Mouse (Mus musculus): ENCODE data around the gene Epm2aip1. TPM values are rescaled to one million over a fixed set of nuclear protein-coding genes. Genes with fewer than 3 reads are reported as not detected.

The Epm2aip1 gene
- polyA plus RNA-seq (2015; fragmentation: Nextera tagmentation; extraction: Ambion mirVana): 6.3 and 6.5 TPM in 2 replicates

DNA sequence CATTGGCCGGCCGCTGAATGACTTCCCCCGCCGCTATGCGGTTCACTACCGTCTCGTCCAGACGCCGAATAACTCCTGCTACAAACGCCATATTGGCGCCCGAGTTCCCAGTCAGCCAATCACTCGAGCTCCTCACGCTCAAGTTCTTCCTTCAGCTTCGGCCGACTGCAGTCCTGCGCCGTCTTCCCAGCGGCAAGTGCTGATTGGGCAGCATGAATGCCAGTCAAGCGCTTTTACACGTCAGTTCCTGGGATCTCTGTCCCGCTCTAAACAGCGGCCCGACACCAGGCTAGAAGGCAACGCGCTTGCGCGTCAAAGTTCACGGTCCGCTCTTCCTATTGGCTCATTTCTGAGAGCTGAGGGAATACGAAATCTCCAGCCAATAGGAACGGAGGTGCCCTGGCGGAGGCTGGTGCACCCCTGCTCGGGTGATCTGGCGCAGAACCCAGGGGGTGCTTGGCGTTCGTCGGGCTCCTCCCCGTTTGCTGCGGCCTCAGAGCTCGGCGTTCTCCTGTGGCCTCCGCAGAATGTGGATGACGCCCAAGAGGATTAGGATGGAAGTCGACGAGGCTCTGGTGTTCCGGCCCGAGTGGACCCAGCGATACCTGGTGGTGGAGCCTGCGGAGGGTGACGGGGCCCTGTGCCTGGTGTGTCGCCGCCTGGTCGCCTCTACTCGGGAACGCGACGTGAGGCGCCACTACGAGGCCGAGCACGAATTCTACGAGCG lies at the start of gene Epm2aip1, which contains the start of gene Mlh1:
Gene Epm2aip1, plus strand, starts transcription at position 496 of the 727 bp plus-strand sequence.
Gene Mlh1, minus strand, starts transcription at position 358 of the 727 bp plus-strand sequence.

DNA sequence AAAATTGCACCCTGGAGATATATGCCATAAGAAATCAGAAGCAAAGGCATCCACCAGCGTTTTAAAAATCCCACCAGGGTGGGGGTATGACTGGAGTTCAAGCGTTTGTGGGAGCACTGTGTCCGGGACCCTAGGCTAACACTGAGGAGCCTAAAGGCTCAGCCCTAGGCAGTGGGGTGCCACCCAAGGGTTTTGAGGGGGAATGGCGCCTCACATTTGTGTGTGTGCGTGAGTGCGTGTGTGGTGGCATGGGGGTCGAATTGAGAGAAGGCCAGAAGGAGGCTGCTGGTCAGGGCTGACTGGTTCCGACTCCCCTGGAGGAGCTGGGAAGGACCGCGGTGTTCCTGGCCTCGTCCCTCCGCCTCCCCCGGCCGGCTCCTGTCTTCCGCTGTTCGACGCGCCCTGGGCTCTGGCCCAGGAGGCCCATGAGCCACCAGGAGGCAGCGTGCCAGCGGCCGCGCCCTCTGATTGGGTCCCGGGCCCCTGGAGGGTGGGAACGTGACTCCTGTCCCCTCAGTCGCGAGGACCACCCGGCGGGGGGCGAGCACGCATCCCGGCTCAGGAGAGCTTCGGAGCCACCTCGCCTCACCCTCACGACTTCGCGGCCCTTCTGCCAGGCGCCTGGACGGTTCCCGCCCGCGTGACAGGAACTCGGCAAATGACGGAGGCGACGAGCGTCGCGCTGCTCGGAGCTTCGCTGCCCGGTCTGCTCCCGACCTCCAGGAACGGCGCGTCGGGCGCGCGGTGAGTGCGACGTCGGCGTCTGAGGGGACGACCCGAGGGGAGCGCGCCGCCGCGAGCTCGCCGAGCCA lies 39.5 kb downstream of the Epm2aip1 start, which contains the start of gene Trank1:
Gene Trank1, plus strand, starts transcription at position 709 of the 812 bp plus-strand sequence.

Other genes starting within 250 kb of the Epm2aip1 start
- gene Ccrl2, start 214.4 kb upstream of the Epm2aip1 start, polyA plus RNA-seq (2015; fragmentation: Nextera tagmentation; extraction: Ambion mirVana): 11.3 and 15.1 TPM in 2 replicates
- gene Lrrfip2, start 154.3 kb upstream of the Epm2aip1 start, polyA plus RNA-seq (2015; fragmentation: Nextera tagmentation; extraction: Ambion mirVana): 21.2 and 25.8 TPM in 2 replicates
- gene Mlh1, start 138 bp upstream of the Epm2aip1 start, polyA plus RNA-seq (2015; fragmentation: Nextera tagmentation; extraction: Ambion mirVana): 16.6 and 16.9 TPM in 2 replicates
- 0.30 and 0.56 TPM in 2 replicates for gene Trank1, start 39.8 kb downstream of the Epm2aip1 start, polyA plus RNA-seq (2015; fragmentation: Nextera tagmentation; extraction: Ambion mirVana)
- gene Dclk3, start 167.2 kb downstream of the Epm2aip1 start, polyA plus RNA-seq (2015; fragmentation: Nextera tagmentation; extraction: Ambion mirVana): 0.64 and 0.81 TPM in 2 replicates

Measured in spleen, postnatal 0 days (tissue).